Mouse (Mus musculus) intestine, embryonic 14.5 days (tissue): Measurements from ENCODE around the gene Dnajb4. TPM values are rescaled to one million over a fixed set of nuclear protein-coding genes. Genes with fewer than 3 reads are reported as not detected.

ENCODE experiments used
- ATAC-seq: fragments of 200-750 bp; cut with Nextera tagmentation; replicated peaks from 2 replicates; pipeline ENCODE4 v1.8.0; 2017; ENCODE audit warnings: low read depth, moderate number of reproducible peaks, moderate TSS enrichment, moderate library complexity; ENCODE audit not compliant: low FRiP score, low TSS enrichment
- DNase-seq: peaks from one replicate; pipeline ENCODE4 v3.0.0-alpha.2; 2018; ENCODE audit warnings: low spot score
- H3K27ac ChIP-seq: fragments of 300-500 bp; sonication (generic); 2 replicates; pipeline ENCODE4 v1.5.1; 2014; ENCODE audit warnings: low read depth, mild to moderate bottlenecking, control low read depth
- H3K27me3 ChIP-seq: fragments of 300-500 bp; sonication (generic); replicated peaks from 2 replicates; pipeline ENCODE4 v1.6.1; 2014; ENCODE audit warnings: low read length, control low read depth; ENCODE audit not compliant: control insufficient read depth, insufficient read depth
- H3K36me3 ChIP-seq: fragments of 300-500 bp; sonication (generic); 2 replicates; pipeline ENCODE4 v1.6.1; 2014; ENCODE audit warnings: low read length, control low read depth; ENCODE audit not compliant: control insufficient read depth, insufficient read depth
- H3K4me1 ChIP-seq: fragments of 300-500 bp; sonication (generic); replicated peaks from 2 replicates; pipeline ENCODE4 v1.6.1; 2014; ENCODE audit warnings: low read length, control low read depth, mixed read lengths; ENCODE audit not compliant: control insufficient read depth, insufficient read depth
- H3K4me2 ChIP-seq: fragments of 300-500 bp; sonication (generic); 2 replicates; pipeline ENCODE4 v1.6.1; 2014; ENCODE audit warnings: low read length
- H3K4me3 ChIP-seq: fragments of 300-500 bp; sonication (generic); 2 replicates; pipeline ENCODE4 v1.5.1; 2014; ENCODE audit warnings: low read depth, low read length, control low read depth, mixed read lengths
- H3K9ac ChIP-seq: fragments of 300-500 bp; sonication (generic); 2 replicates; pipeline ENCODE4 v1.6.1; 2014; ENCODE audit warnings: mild to moderate bottlenecking, low read length
- H3K9me3 ChIP-seq: fragments of 300-500 bp; sonication (generic); 2 replicates; pipeline ENCODE4 v1.6.1; 2016; ENCODE audit warnings: low read length, control low read depth; ENCODE audit not compliant: control insufficient read depth
- WGBS: fragments of 180-500 bp; shearing (Covaris S2); extraction: QIAGEN DNeasy Blood & Tissue Kit; methylation state at CpG from one replicate; pipeline ENCODE4 v1.1.7; 2014; 5-methylcytosine and 5-hydroxymethylcytosine counted together
- polyA plus RNA-seq: library from polyadenylated mRNA; unstranded; fragments of >200 nt; fragmentation: Nextera tagmentation; extraction: Ambion mirVana; gene quantifications from 2 replicates; pipeline ENCODE4 v1.2.1, GENCODE M21; 2014

Gene Dnajb4
- polyA plus RNA-seq, 1 experiment from 2014 or later, result 24.1 TPM

- Histone ChIP-seq H3K4me2 (peak overlapping the region; percentile 73), H3K4me1 (peaks cover 14% of the 10 kb centered on the region), H3K4me3 (peak overlapping the region; percentile 41), H3K36me3 (no peaks in the 10 kb centered on the region), H3K27ac (peak overlapping the region; percentile 57), H3K27me3 (peaks cover 10% of the 10 kb centered on the region), H3K9ac (peak overlapping the region; percentile 51), H3K9me3 (no peaks in the 10 kb centered on the region)
- ATAC-seq, result no peak
- WGBS, result 38% methylated on average over 9 of the region's 9 CpGs
- peak; percentile 62 for DNase-seq
These were observed 45.1 kb downstream of the Dnajb4 start for GRCm38 (mm10) chr3:152165014-152165350.

GRCm38 (mm10) chr3:152163320-152163719, 46.8 kb downstream of the Dnajb4 start:
- DNase-seq (no peak), ATAC-seq (no peak)
- H3K4me2 ChIP-seq, result no peak overlapping the region
- no peak overlapping the region for H3K4me3 ChIP-seq
- H3K36me3 ChIP-seq, result no peaks in the 10 kb centered on the region
- H3K27me3 ChIP-seq, result peaks cover 10% of the 10 kb centered on the region
- no peak overlapping the region for H3K9ac ChIP-seq
- H3K27ac ChIP-seq, result no peak overlapping the region
- WGBS, result 73% methylated on average over 8 of the region's 8 CpGs
- no peaks in the 10 kb centered on the region for H3K9me3 ChIP-seq
- H3K4me1 ChIP-seq, result peaks cover 14% of the 10 kb centered on the region

- 55% methylated on average over 4 of the region's 4 CpGs for WGBS
- H3K36me3 ChIP-seq, result no peaks in the 10 kb centered on the region
These were observed 49.5 kb downstream of the Dnajb4 start for GRCm38 (mm10) chr3:152160607-152161006.

GRCm38 (mm10) chr3:152159321-152159720, 50.8 kb downstream of the Dnajb4 start:
- no peaks in the 10 kb centered on the region for H3K36me3 ChIP-seq
- no peak for ATAC-seq
- no peak overlapping the region for H3K27ac ChIP-seq
- H3K9me3 ChIP-seq, result no peaks in the 10 kb centered on the region
- H3K27me3 ChIP-seq, result no peaks in the 10 kb centered on the region
- no peak overlapping the region for H3K4me2 ChIP-seq
- DNase-seq, result no peak
- no peak overlapping the region for H3K4me3 ChIP-seq
- no peak overlapping the region for H3K9ac ChIP-seq
- 0 out of 2 replicates have a peak, but pooled peaks cover 5% of the 10 kb centered on the region for H3K4me1 ChIP-seq

More at GRCm38 (mm10) chr3:152160607-152161006, 49.5 kb downstream of the Dnajb4 start:
- Histone ChIP-seq H3K9ac (no peak overlapping the region), H3K4me2 (no peak overlapping the region), H3K27ac (no peak overlapping the region), H3K27me3 (peaks cover 3% of the 10 kb centered on the region), H3K4me3 (no peak overlapping the region), H3K9me3 (no peaks in the 10 kb centered on the region), H3K4me1 (0 out of 2 replicates have a peak, but pooled peaks cover 10% of the 10 kb centered on the region)
- no peak for DNase-seq
- ATAC-seq, result no peak

- Histone ChIP-seq H3K27ac (no peak overlapping the region), H3K4me1 (0 out of 2 replicates have a peak, but pooled peaks cover 5% of the 10 kb centered on the region), H3K9ac (no peak overlapping the region), H3K4me3 (no peak overlapping the region), H3K9me3 (no peaks in the 10 kb centered on the region), H3K4me2 (no peak overlapping the region), H3K36me3 (no peaks in the 10 kb centered on the region), H3K27me3 (no peaks in the 10 kb centered on the region)
- DNase-seq (no peak), ATAC-seq (no peak)
- WGBS, result 79% methylated on average over 10 of the region's 10 CpGs
These were observed 51.5 kb downstream of the Dnajb4 start for GRCm38 (mm10) chr3:152158344-152159291.

- Histone ChIP-seq H3K4me1 (peaks cover 11% of the 10 kb centered on the region; the same call in 1 of the 2 replicates), H3K9ac (no peak overlapping the region), H3K9me3 (no peaks in the 10 kb centered on the region), H3K36me3 (no peaks in the 10 kb centered on the region), H3K4me3 (no peak overlapping the region), H3K27me3 (no peaks in the 10 kb centered on the region), H3K4me2 (no peak overlapping the region), H3K27ac (no peak overlapping the region)
- 79% methylated on average over 23 of the region's 23 CpGs for WGBS
- DNase-seq (no peak), ATAC-seq (no peak)
These were observed 53.1 kb downstream of the Dnajb4 start for GRCm38 (mm10) chr3:152156816-152157496.

GRCm38 (mm10) chr3:152155296-152155948, 54.7 kb downstream of the Dnajb4 start:
- Histone ChIP-seq H3K4me2 (no peak overlapping the region), H3K9ac (no peak overlapping the region), H3K4me3 (no peak overlapping the region), H3K4me1 (peaks cover 6% of the 10 kb centered on the region; the same call in 1 of the 2 replicates), H3K27me3 (no peaks in the 10 kb centered on the region), H3K36me3 (no peaks in the 10 kb centered on the region), H3K9me3 (no peaks in the 10 kb centered on the region), H3K27ac (no peak overlapping the region)
- DNase-seq (no peak), ATAC-seq (no peak)
- 56% methylated on average over 11 of the region's 11 CpGs for WGBS

- H3K9me3 ChIP-seq, result no peaks in the 10 kb centered on the region
- H3K27ac ChIP-seq, result no peak overlapping the region
- no peaks in the 10 kb centered on the region for H3K27me3 ChIP-seq
- no peak overlapping the region for H3K9ac ChIP-seq
- no peaks in the 10 kb centered on the region for H3K36me3 ChIP-seq
- WGBS, result 79% methylated on average over 5 of the region's 5 CpGs
- no peak overlapping the region for H3K4me3 ChIP-seq
- ATAC-seq, result no peak
- H3K4me1 ChIP-seq, result peaks cover 10% of the 10 kb centered on the region; the same call in 1 of the 2 replicates
- no peak for DNase-seq
- H3K4me2 ChIP-seq, result no peak overlapping the region
These were observed 56.0 kb downstream of the Dnajb4 start for GRCm38 (mm10) chr3:152154095-152154494.
